Mouse (Mus musculus) cerebellum, adult 2 months (tissue): ENCODE measurements around the gene Sox18. TPM values are rescaled to one million over a fixed set of nuclear protein-coding genes. Genes with fewer than 3 reads are reported as not detected.

Experiments
- DNase-seq, 2 experiments: peaks; one replicate each; pipeline ENCODE4 v3.0.0; 2021
- H3K27ac ChIP-seq: fragments of 200-500 bp; 2 replicates; pipeline ENCODE4 v1.5.1; 2012; ENCODE audit warnings: low read length, control low read depth, inconsistent platforms; ENCODE audit not compliant: insufficient read depth
- H3K27me3 ChIP-seq: fragments of 200-500 bp; 2 replicates; pipeline ENCODE4 v1.6.1; 2012; ENCODE audit warnings: inconsistent platforms, mild to moderate bottlenecking, low read length, moderate library complexity; ENCODE audit not compliant: control insufficient read depth, insufficient read depth
- H3K4me1 ChIP-seq: fragments of 200-500 bp; 2 replicates; pipeline ENCODE4 v1.6.1; 2011; ENCODE audit warnings: low read length; ENCODE audit not compliant: control insufficient read depth, insufficient read depth
- H3K4me3 ChIP-seq: fragments of 200-500 bp; replicated peaks from 2 replicates; pipeline ENCODE3; 2011; ENCODE audit warnings: mild to moderate bottlenecking, low read depth, low read length, control low read depth; ENCODE audit not compliant: insufficient read depth
- CTCF ChIP-seq: fragments of 200-500 bp; IDR thresholded peaks from 2 replicates; pipeline ENCODE4 v1.5.1; 2011; ENCODE audit warnings: low read depth, mild to moderate bottlenecking, control low read depth, low read length, moderate library complexity, borderline replicate concordance; ENCODE audit not compliant: insufficient read depth
- POLR2A ChIP-seq: fragments of 200-500 bp; IDR thresholded peaks from 2 replicates; pipeline ENCODE4 v1.6.1; 2011; ENCODE audit warnings: low read length, control low read depth, borderline replicate concordance; ENCODE audit not compliant: insufficient read depth
- WGBS: fragments of 180-500 bp; shearing (Covaris S2); methylation state at CpG from one replicate; pipeline ENCODE4 v1.1.7; 2018; 5-methylcytosine and 5-hydroxymethylcytosine counted together
- polyA plus RNA-seq: library from polyadenylated mRNA; depleted of rRNA; stranded (reverse); fragments of >200 nt; gene quantifications from 2 replicates; pipeline ENCODE4 v1.2.3, GENCODE M21; 2012

Sox18 gene
- polyA plus RNA-seq, 1 experiment = 17.8 TPM

DNA sequence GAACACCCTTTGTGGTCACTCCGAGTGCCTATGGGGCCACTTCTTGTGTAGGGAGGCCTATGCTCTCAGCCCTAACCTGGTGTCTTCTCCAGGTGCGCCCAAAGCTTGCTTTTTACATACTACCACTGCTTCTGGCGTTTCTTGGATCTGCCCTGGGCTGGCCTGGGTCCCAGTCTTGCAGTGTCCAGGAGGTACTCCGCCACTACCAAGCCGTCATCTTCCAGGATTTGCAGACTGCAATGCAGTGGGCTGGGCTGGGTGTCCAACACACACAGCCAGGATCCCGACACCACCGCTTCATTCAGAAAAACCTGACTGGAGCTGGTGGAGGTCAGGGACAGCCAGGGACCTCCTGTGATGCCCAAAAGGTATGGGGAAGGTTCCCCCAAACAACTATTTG, 12.9 kb downstream of the Sox18 start:
- H3K27me3 ChIP-seq = no peaks in the 10 kb centered on the region
- no peak overlapping the region for H3K27ac ChIP-seq
- WGBS = 46% methylated on average over 7 of the region's 7 CpGs
- no peak for DNase-seq
- H3K4me1 ChIP-seq = peaks cover 8% of the 10 kb centered on the region; the same call in 1 of the 2 replicates
- no peak overlapping the region for H3K4me3 ChIP-seq
- TF ChIP-seq CTCF (no peak), POLR2A (no peak)

DNA sequence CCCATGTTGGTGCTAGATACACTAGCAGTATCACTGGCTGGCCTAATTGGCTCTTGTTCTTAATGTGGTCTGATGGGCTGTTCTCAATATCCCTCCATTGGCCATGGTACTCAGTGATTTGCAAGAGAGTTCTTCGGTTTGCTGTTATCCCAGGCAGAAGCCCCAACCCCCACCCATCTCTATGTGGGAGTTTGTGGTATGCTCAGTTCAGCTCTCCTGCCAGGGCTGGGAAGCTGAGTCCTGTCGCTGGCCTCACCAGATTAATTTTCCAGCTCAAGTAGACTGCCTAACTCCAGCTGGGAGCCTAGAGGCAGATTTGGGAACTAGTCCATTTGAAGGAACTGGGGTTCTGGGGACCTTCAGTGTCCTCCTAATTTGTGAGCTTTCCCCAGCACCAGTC, 14.0 kb downstream of the Sox18 start:
- Histone ChIP-seq H3K27ac (no peak overlapping the region), H3K27me3 (no peaks in the 10 kb centered on the region), H3K4me3 (no peak overlapping the region), H3K4me1 (peaks cover 8% of the 10 kb centered on the region; the same call in 1 of the 2 replicates)
- DNase-seq = no peak
- no peak for TF ChIP-seq POLR2A
- 41% methylated on average over 2 of the region's 2 CpGs for WGBS

DNA sequence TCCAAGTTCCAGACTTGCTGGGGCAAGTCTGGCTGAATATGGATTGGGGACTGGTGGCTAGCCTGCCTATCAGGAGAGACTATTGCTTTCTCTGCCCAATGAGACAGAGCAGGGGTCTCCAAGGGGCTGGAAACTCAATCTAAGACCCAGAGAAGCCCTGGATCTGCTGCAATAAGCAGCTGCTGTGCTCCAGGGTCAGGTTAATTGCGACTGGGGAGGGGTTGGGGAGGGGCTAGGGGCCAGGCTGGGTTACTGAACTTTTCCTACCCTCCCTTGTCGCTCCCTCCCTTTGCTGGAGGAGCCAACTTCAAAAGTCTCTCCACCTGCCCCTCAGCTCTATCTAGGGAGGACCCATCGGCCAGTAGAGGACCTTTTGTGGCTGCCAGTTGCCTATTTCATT, 14.7 kb downstream of the Sox18 start, which contains the start of gene Gm29797:
Gene Gm29797, plus strand, starts transcription at position 301 of the 400 bp plus-strand sequence.
- DNase-seq = no peak
- TF ChIP-seq CTCF = no peak
- no peak for TF ChIP-seq POLR2A
- 75% methylated on average over 3 of the region's 3 CpGs for WGBS
- H3K4me3 ChIP-seq = no peak within 1 kb of the TSS
- no peaks in the 10 kb centered on the region for H3K27me3 ChIP-seq
- peaks cover 8% of the 10 kb centered on the region; the same call in 1 of the 2 replicates for H3K4me1 ChIP-seq
- no peak within 1 kb of the TSS for H3K27ac ChIP-seq

DNA sequence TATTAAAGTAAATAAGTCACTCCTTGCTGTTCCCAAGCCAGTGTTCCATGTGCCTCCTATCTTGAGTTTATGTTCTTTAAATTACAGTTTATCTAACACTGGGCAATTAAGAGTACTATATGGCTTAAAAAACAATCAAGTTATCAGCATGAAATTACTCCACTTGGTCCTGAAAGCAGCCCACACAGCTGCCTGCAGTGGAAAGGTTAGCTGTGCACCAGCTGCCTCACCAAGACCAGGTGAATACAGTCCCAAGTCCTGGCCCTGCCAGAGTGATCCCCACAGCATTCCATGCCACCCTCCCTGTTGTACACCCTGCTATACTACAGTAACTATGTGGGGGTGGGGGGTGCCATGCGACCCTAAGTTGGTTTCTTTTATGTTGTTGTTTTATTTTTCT, 17.9 kb downstream of the Sox18 start:
- WGBS = 92% methylated on average over 1 of the region's 1 CpGs

DNA sequence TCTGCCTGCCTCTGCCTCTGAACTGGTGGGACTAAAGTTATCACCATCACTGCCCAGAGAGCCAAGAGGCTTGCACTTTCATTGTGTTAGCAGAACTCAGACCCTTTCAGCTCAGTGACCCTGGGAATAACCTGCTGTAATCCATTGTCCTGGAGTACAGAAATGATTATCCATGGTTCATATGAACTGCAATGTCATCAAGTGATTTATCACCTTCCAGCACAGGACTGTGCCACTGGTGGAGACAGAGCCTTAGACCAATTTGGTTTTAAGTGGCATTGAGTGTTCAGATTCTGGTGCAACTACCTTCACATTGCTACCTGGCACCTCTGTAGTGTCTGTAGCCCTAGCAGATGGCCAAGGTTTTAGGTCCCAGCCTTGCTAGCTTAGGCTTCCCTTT, 18.4 kb downstream of the Sox18 start:
- TF ChIP-seq CTCF (no peak), POLR2A (no peak)
- DNase-seq = no peak
- Histone ChIP-seq H3K4me1 (peaks cover 3% of the 10 kb centered on the region; the same call in 1 of the 2 replicates), H3K27me3 (no peaks in the 10 kb centered on the region), H3K4me3 (no peak overlapping the region), H3K27ac (no peak overlapping the region)

More for the DNA sequence above, 17.9 kb downstream of the Sox18 start:
- Histone ChIP-seq H3K4me1 (no peaks in the 10 kb centered on the region; the same call in 1 of the 2 replicates), H3K4me3 (no peak overlapping the region), H3K27me3 (no peaks in the 10 kb centered on the region), H3K27ac (no peak overlapping the region)
- no peak for DNase-seq
- TF ChIP-seq POLR2A (no peak), CTCF (no peak)

DNA sequence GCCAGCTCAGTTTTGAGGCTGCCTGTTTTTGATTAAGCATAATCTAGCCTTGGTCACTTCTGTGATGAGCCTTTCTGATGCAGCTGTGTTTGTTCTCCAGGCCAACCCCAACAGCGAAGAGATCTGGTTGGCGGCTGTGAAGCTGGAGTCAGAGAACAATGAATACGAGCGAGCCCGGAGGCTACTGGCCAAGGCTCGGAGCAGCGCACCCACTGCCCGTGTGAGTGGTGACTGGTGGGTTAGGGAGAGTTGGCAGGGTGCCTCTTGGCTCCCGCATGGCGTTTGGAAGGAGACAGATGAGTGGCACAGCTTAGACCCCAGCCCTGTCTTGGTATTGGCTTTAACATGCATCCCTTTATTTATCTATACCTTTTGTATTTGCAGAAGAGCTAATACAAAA, 22.5 kb downstream of the Sox18 start:
- no peaks in the 10 kb centered on the region for H3K27me3 ChIP-seq
- no peak for DNase-seq
- 26% methylated on average over 10 of the region's 10 CpGs for WGBS
- no peak overlapping the region for H3K27ac ChIP-seq
- no peak overlapping the region for H3K4me3 ChIP-seq
- peaks cover 3% of the 10 kb centered on the region; the same call in 1 of the 2 replicates for H3K4me1 ChIP-seq
- no peak for TF ChIP-seq POLR2A
- no peak for TF ChIP-seq CTCF

DNA sequence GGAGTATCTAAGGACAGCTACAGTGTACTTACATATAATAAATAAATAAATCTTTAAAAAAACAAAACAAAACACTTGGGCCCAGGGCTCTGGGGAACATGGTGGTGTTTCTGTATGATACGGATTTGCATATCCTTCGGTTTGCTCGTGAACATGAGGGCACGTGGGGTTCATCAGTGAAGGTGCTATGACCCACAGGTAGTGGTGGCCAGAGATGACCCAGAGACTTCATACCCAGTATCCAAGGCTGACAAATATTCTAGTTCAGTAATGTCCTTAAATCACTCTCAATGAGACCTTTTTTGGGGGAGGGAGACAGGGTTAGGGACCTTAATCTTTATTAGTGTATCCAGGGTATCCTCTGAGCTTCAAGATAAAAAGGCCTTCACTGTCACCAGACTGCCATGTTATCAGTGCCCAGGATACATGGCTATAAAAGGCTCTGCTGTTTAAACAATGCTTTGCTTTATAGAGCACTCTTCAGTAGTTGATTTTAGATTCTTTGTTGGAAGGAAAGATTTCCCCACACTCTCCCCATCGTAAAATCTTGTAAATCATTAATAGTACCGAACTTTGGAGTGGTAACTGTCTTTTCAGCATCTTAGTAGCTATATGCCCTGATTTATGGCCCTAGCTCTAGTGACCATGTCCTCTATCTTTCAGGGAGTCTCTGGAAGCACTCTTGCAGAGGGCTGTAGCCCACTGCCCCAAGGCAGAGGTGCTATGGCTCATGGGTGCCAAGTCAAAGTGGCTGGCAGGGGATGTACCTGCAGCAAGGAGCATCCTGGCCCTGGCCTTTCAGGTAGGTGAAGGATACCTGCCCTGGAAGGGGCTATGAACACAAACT, 24.6 kb downstream of the Sox18 start:
- Histone ChIP-seq H3K4me3 (no peak overlapping the region), H3K27me3 (no peaks in the 10 kb centered on the region), H3K27ac (no peak overlapping the region), H3K4me1 (peaks cover 3% of the 10 kb centered on the region; the same call in 1 of the 2 replicates)
- no peak for TF ChIP-seq CTCF
- no peak for TF ChIP-seq POLR2A
- WGBS = 94% methylated on average over 6 of the region's 6 CpGs
- DNase-seq = no peak

DNA sequence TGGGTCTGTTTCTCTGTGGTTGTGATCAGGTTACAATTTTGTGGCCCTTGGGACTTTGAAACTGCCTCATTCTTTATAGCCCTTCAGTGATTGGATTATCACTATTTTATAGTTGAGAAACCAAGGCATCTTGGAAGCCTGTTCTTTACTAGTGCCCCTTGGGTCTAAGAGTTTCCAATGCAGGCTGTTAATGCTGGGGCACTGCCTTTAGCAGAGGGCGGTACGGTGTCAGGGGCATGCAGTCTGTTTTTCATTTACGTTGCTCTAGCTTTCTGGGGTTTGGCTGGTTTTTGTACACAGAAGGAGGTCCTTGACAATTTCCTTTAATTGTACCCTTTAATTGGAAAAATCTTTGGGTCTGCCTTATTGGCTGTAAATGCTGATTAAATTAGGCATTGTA, 25.8 kb downstream of the Sox18 start:
- TF ChIP-seq POLR2A (no peak), CTCF (no peak)
- WGBS = 91% methylated on average over 3 of the region's 3 CpGs
- H3K4me3 ChIP-seq = no peak overlapping the region
- H3K27ac ChIP-seq = no peak overlapping the region
- no peaks in the 10 kb centered on the region for H3K27me3 ChIP-seq
- peaks cover 3% of the 10 kb centered on the region; the same call in 1 of the 2 replicates for H3K4me1 ChIP-seq
- DNase-seq = no peak
